Mouse (Mus musculus) kidney, adult 11 months (tissue): ENCODE data around the gene Sorbs2.

ENCODE experiments used
- DNase-seq: peaks from one replicate; pipeline ENCODE4 v3.0.0; 2022

The Sorbs2 gene

GRCm38 (mm10) chr8:45687942-45688695, 180.5 kb downstream of the Sorbs2 start:
- DNase-seq: no peak

GRCm38 (mm10) chr8:45689611-45690207, 182.1 kb downstream of the Sorbs2 start:
- no peak for DNase-seq

GRCm38 (mm10) chr8:45700100-45700499, 192.5 kb downstream of the Sorbs2 start:
- no peak for DNase-seq

GRCm38 (mm10) chr8:45703700-45704101, 196.1 kb downstream of the Sorbs2 start:
- DNase-seq: no peak

- no peak for DNase-seq
Measured at GRCm38 (mm10) chr8:45709098-45709497, 201.5 kb downstream of the Sorbs2 start.

GRCm38 (mm10) chr8:45709734-45710133, 202.1 kb downstream of the Sorbs2 start:
- DNase-seq: no peak

GRCm38 (mm10) chr8:45712610-45713009, 205.0 kb downstream of the Sorbs2 start:
- no peak for DNase-seq

- DNase-seq: no peak
Measured at GRCm38 (mm10) chr8:45714806-45715205, 207.2 kb downstream of the Sorbs2 start.

- DNase-seq: no peak
Measured at GRCm38 (mm10) chr8:45715330-45716027, 207.9 kb downstream of the Sorbs2 start.

GRCm38 (mm10) chr8:45719776-45720175, 212.2 kb downstream of the Sorbs2 start:
- DNase-seq: no peak

GRCm38 (mm10) chr8:45724204-45724603, 216.6 kb downstream of the Sorbs2 start:
- DNase-seq: no peak

GRCm38 (mm10) chr8:45725321-45725720, 217.7 kb downstream of the Sorbs2 start:
- DNase-seq: no peak

GRCm38 (mm10) chr8:45729850-45730382, 222.3 kb downstream of the Sorbs2 start:
- DNase-seq: no peak

GRCm38 (mm10) chr8:45730795-45731194, 223.2 kb downstream of the Sorbs2 start:
- no peak for DNase-seq

- DNase-seq: no peak
Measured at GRCm38 (mm10) chr8:45734071-45734470, 226.5 kb downstream of the Sorbs2 start.

GRCm38 (mm10) chr8:45737266-45737665, 229.7 kb downstream of the Sorbs2 start:
- no peak for DNase-seq

GRCm38 (mm10) chr8:45743326-45743725, 235.7 kb downstream of the Sorbs2 start:
- DNase-seq: no peak

- no peak for DNase-seq
Measured at GRCm38 (mm10) chr8:45743739-45744138, 236.2 kb downstream of the Sorbs2 start.

- no peak for DNase-seq
Measured at GRCm38 (mm10) chr8:45751512-45752502, 244.2 kb downstream of the Sorbs2 start.

- DNase-seq: no peak
Measured at GRCm38 (mm10) chr8:45755482-45755881, 247.9 kb downstream of the Sorbs2 start.

- no peak for DNase-seq
Measured at GRCm38 (mm10) chr8:45755972-45756371, 248.4 kb downstream of the Sorbs2 start.

- no peak for DNase-seq
Measured at GRCm38 (mm10) chr8:45760622-45761021, 253.0 kb downstream of the Sorbs2 start.
